15 mouse cellular contexts compared by ENCODE assay signal in the genomic region with DNA sequence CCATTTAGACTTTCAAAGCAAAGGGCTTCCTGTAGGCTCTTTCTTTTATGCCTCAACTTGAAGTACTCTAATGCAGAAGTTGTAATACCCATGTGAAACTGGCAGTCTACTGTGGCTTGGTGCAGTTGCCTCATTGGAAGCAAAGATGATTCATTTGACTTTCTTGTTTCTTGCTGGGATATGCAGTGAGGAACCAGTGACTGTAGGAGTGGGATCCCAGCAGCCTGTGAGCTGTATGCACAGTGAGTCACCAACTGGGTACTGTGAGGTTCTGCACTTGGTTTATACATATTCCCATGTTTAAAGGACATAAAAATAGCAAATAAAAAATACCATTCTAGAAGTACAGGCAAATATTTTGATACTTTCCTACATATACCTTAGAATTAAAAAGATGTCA.
"Had no signal": no experiment of that assay in that cellular context is flagged by ENCODE, and none has a peak within 500 bp of the region (broad histone marks: within the 10 kb centered on the region; RNA-seq: fewer than 3 reads in every experiment).

No protein-coding gene starts in this region.

- H3K27ac ChIP-seq: left cerebral cortex, adult 2 months; limb, embryonic 15.5 days; liver, embryonic 12.5 days; lung, embryonic 15.5 days; macrophage; midbrain, embryonic 15.5 days; neural tube, embryonic 13.5 days had no signal

- H3K36me3 ChIP-seq: limb, embryonic 15.5 days; liver, embryonic 12.5 days; lung, embryonic 15.5 days; midbrain, embryonic 15.5 days; neural tube, embryonic 13.5 days had no signal

- H3K4me3 ChIP-seq: left cerebral cortex, adult 2 months; limb, embryonic 15.5 days; liver, embryonic 12.5 days; lung, embryonic 15.5 days; megakaryocyte, embryonic 14.5 days; midbrain, embryonic 15.5 days; neural tube, embryonic 13.5 days had no signal

- DNase-seq: kidney, adult 18-20 months; kidney, postnatal 25 days; lung, postnatal 14 days; retina, postnatal 1 day; right cerebral cortex, postnatal 14 days; thymus, postnatal 4 days had no signal

- H3K9ac ChIP-seq: limb, embryonic 15.5 days; liver, embryonic 12.5 days; lung, embryonic 15.5 days; midbrain, embryonic 15.5 days; neural tube, embryonic 13.5 days had no signal

- H3K4me1 ChIP-seq: liver, embryonic 12.5 days; lung, embryonic 15.5 days; megakaryocyte, embryonic 14.5 days; midbrain, embryonic 15.5 days; neural tube, embryonic 13.5 days had no signal

- H3K27me3 ChIP-seq: limb, embryonic 15.5 days; liver, embryonic 12.5 days; lung, embryonic 15.5 days; megakaryocyte, embryonic 14.5 days; midbrain, embryonic 15.5 days; neural tube, embryonic 13.5 days had no signal

- H3K4me2 ChIP-seq: limb, embryonic 15.5 days; liver, embryonic 12.5 days; lung, embryonic 15.5 days; midbrain, embryonic 11.5 days; midbrain, embryonic 15.5 days; neural tube, embryonic 13.5 days had no signal

- H3K9me3 ChIP-seq: limb, embryonic 15.5 days; liver, embryonic 12.5 days; lung, embryonic 15.5 days; midbrain, embryonic 15.5 days; neural tube, embryonic 13.5 days had no signal

- ATAC-seq: liver, embryonic 12.5 days; midbrain, embryonic 15.5 days had no signal
